In genomic region chr5:112323246-112323645, GRCm38 (mm10) we compare ENCODE assay signal across 12 mouse cellular contexts. TPM values are rescaled to one million over a fixed set of nuclear protein-coding genes. Genes with fewer than 3 reads are reported as not detected.
A peak's percentile ranks its signal among the peaks of the same experiment; 100 is the strongest.
DNase-seq lines count a peak whose midpoint lies in the region.
"Had no signal": no experiment of that assay in that cellular context is flagged by ENCODE, and none has a peak within 500 bp of the region (broad histone marks: within the 10 kb centered on the region; RNA-seq: fewer than 3 reads in every experiment).

No protein-coding gene starts in this region.

- peak; percentile 53 for DNase-seq in adrenal gland, adult 2 months
- DNase-seq in adrenal gland, adult 18-20 months (ENCODE audit: low spot score in 2 of 2) = no peak
- peak; percentile 43 for DNase-seq in adrenal gland, postnatal 10 days
- peak; percentile 62 for DNase-seq in adrenal gland, postnatal 14 days
- DNase-seq in urinary bladder, adult 18-20 months (ENCODE audit: low spot score in 2 of 2) = no peak
- no peak for DNase-seq in retina, embryonic 14.5 days (ENCODE audit: low spot score)
- DNase-seq: cerebellum, adult 11-12 months; cerebellum, adult 2 months; cerebellum, adult 9-10 months; cerebellum, postnatal 10 days; cerebellum, postnatal 25 days; forebrain, postnatal 0 days had no signal

RNA-seq across cellular contexts. Expression of gene Tfip11, which starts 2.9 kb away (rescaled TPM):
- total RNA-seq in adrenal gland, adult 2 months (2021) = 10 to 100 TPM; 30.3 to 38.7 TPM
- polyA plus RNA-seq in adrenal gland, adult 2 months (2012; rRNA removed) = 36.6 and 38.1 TPM in 2 replicates
- 10 to 100 TPM; 38.6 to 41.8 TPM for total RNA-seq in adrenal gland, adult 18-20 months (2021)
- total RNA-seq in adrenal gland, postnatal 10 days (2021) = 10 to 100 TPM; 28.4 to 32.3 TPM
- 33.0 and 35.2 TPM in 2 replicates for total RNA-seq in adrenal gland, postnatal 14 days (2021)

RNA-seq across cellular contexts. Expression of gene Srrd, which starts 19.6 kb away (rescaled TPM):
- total RNA-seq in adrenal gland, adult 2 months (2021) = 10 to 100 TPM; 20.1 to 68.5 TPM
- polyA plus RNA-seq in adrenal gland, adult 2 months (2012; rRNA removed) = 43.2 and 47.4 TPM in 2 replicates
- 10 to 100 TPM; 60.5 to 65.1 TPM for total RNA-seq in adrenal gland, adult 18-20 months (2021)
- 10 to 100 TPM; 15.7 to 25.8 TPM for total RNA-seq in adrenal gland, postnatal 10 days (2021)
- 23.7 and 41.2 TPM in 2 replicates for total RNA-seq in adrenal gland, postnatal 14 days (2021)

RNA-seq across cellular contexts. Expression of gene Hps4, which starts 19.6 kb away (rescaled TPM):
- total RNA-seq in adrenal gland, adult 2 months (2021) = 10 to 100 TPM; 19.9 to 61.1 TPM
- polyA plus RNA-seq in adrenal gland, adult 2 months (2012; rRNA removed) = 62.7 and 64.6 TPM in 2 replicates
- total RNA-seq in adrenal gland, adult 18-20 months (2021) = 10 to 100 TPM; 54.1 to 60.5 TPM
- total RNA-seq in adrenal gland, postnatal 10 days (2021) = 10 to 100 TPM; 25.7 to 29.6 TPM
- 27.7 and 40.5 TPM in 2 replicates for total RNA-seq in adrenal gland, postnatal 14 days (2021)

RNA-seq across cellular contexts. Expression of gene Gm6583, which starts 32.6 kb away (rescaled TPM):
- under 1 TPM in 1 of 2 experiments, not detected in 1; 0.14 TPM for total RNA-seq in adrenal gland, adult 2 months (2021)
- polyA plus RNA-seq in adrenal gland, adult 2 months (2012; rRNA removed) = not detected in 2 replicates
- not detected for total RNA-seq in adrenal gland, adult 18-20 months (2021)
- total RNA-seq in adrenal gland, postnatal 10 days (2021) = under 1 TPM; 0.15 to 0.18 TPM
- not detected in 2 replicates for total RNA-seq in adrenal gland, postnatal 14 days (2021)
- total RNA-seq: forebrain, postnatal 0 days had no signal
- polyA plus RNA-seq: cerebellum, adult 2 months; forebrain, postnatal 0 days had no signal

RNA-seq across cellular contexts. Expression of gene Tpst2, which starts 46.8 kb away (rescaled TPM):
- 100 to 1,000 TPM; 154 to 322 TPM for total RNA-seq in adrenal gland, adult 2 months (2021)
- polyA plus RNA-seq in adrenal gland, adult 2 months (2012; rRNA removed) = 222 and 270 TPM in 2 replicates
- total RNA-seq in adrenal gland, adult 18-20 months (2021) = 100 to 1,000 TPM; 208 to 233 TPM
- total RNA-seq in adrenal gland, postnatal 10 days (2021) = 100 to 1,000 TPM; 116 to 169 TPM
- 161 and 186 TPM in 2 replicates for total RNA-seq in adrenal gland, postnatal 14 days (2021)

Comparison
In these comparisons a context has a peak if more than half of its experiments do, and no peak if none do; other contexts are left out.
1. DNase-seq: peak in adrenal gland, adult 2 months (single experiment), adrenal gland, postnatal 10 days (single experiment) and adrenal gland, postnatal 14 days (single experiment); none in adrenal gland, adult 18-20 months (0 of 2), urinary bladder, adult 18-20 months (0 of 2) and retina, embryonic 14.5 days (single experiment).